Mouse (Mus musculus): Measurements from ENCODE around the gene Dnajc17. TPM values are rescaled to one million over a fixed set of nuclear protein-coding genes. Genes with fewer than 3 reads are reported as not detected.

The Dnajc17 gene
- total RNA-seq, 2 experiments from 2014 or later: 8.4 to 24.7 TPM

- peak; percentile 91 for ATAC-seq (replicated peaks; ENCODE audit: low FRiP score, poor library complexity, severe bottlenecking)
Measured at GRCm38 (mm10) chr2:119166901-119167865, 41.4 kb downstream of the Dnajc17 start, which contains the start of gene Gchfr. Gene Gchfr, plus strand, starts transcription at chr2:119167773.

- no peak for ATAC-seq (replicated peaks; ENCODE audit: low FRiP score, poor library complexity, severe bottlenecking)
Measured at GRCm38 (mm10) chr2:119165401-119165800, 43.2 kb downstream of the Dnajc17 start.

- no peak for ATAC-seq (replicated peaks; ENCODE audit: low FRiP score, poor library complexity, severe bottlenecking)
Measured at GRCm38 (mm10) chr2:119163999-119164398, 44.6 kb downstream of the Dnajc17 start.

DNA sequence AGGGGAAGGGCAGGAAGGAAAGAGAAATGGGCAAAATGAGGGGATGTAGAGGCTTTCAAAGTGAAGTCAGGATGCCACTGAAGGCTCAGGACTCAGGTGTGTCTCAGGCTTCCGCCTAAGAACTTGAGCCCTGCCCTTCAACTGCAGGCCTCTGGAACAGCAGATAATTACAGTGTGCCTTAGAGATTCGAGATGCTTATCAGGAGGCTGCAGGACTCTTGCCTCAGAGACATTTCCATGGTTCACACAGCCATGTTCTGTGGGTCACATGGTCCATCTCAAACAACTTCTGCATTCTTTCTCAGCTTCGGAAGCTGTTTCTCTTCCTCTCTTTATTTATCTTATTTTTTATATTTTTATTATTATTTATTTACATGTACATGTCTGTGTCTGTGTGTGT lies 45.5 kb downstream of the Dnajc17 start:
- no peak for ATAC-seq (replicated peaks; ENCODE audit: low FRiP score, poor library complexity, severe bottlenecking)

- no peak for ATAC-seq (replicated peaks; ENCODE audit: low FRiP score, poor library complexity, severe bottlenecking)
Measured at GRCm38 (mm10) chr2:119161247-119161646, 47.3 kb downstream of the Dnajc17 start.

DNA sequence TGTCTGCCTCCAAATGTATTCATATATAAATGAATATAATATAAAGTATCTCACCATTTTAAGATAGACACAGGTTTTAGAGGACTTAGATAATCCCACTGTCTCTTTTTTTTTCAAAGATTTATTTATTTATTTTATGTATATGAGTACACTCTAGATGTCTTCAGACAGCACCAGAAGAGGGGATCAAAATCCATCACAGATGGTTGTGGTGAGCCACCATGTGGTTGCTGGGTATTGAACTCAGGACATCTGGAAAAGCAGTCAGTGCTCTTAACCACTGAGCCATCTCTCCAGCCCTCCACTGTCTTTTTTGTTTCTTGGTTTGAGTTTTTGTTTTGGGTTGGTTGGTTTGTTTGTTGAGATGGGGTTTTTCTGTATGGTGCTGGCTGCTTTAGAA lies 50.8 kb downstream of the Dnajc17 start:
- ATAC-seq (replicated peaks; ENCODE audit: low FRiP score, poor library complexity, severe bottlenecking): no peak

GRCm38 (mm10) chr2:119156681-119157572 lies 51.7 kb downstream of the Dnajc17 start, which contains the start of gene Rmdn3:
Gene Rmdn3, minus strand, starts transcription at chr2:119157034.
- ATAC-seq (replicated peaks; ENCODE audit: low FRiP score, poor library complexity, severe bottlenecking): peak; percentile 85

DNA sequence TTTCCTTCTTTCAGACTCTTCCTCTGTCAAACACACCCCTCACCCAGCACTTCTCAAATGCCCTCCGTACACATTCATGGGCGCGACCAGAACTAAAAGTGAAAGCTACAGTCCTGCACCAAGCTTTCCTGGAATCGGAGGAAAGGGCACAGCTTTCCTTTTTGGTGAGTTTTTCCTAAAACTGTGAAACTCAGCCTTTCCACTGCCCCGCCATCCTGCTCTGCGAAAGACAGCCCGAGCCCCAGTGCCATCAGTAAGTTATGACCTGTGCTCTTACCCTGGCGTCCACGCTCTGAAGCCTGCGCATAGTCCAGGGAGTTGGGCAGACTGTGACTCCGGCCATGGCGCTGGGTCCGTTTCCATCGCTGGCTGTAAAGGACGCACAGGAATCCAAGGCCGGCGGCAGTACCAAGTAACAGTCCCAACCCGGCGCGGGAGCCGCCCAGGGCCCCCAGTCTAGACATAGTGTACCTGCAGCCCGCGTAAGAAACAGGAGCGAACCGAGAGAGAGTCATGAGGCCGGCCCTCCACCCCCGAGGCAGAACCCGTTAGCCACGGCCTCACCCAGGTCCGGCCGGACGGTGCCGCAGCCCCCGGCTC lies 52.4 kb downstream of the Dnajc17 start:
- 0 out of 2 replicates have a peak, but pooled peaks have one; percentile 20 for ATAC-seq (replicated peaks; ENCODE audit: low FRiP score, poor library complexity, severe bottlenecking)

- ATAC-seq (replicated peaks; ENCODE audit: low FRiP score, poor library complexity, severe bottlenecking): peak; percentile 84
Measured at GRCm38 (mm10) chr2:119155388-119155787, 53.2 kb downstream of the Dnajc17 start.

DNA sequence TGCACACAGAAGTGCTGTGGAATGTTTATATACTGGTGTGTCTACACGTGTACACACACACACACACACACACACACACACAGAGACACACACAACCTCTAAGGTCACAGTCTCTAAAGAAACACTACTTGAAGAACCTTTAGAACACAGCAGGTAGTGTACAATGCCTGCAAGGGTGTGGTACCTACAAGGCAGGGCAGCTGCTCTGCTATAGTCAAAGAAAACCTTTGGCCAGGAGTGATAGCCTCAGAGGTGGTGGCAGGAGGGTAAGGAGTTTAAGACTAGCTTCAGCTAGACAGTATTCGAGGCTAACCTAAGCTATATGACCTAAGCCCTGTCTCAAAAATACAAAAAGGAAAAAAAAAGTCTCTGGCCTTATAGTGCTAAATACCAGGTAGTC lies 53.9 kb downstream of the Dnajc17 start:
- no peak for ATAC-seq (replicated peaks; ENCODE audit: low FRiP score, poor library complexity, severe bottlenecking)

GRCm38 (mm10) chr2:119152255-119152654 lies 56.3 kb downstream of the Dnajc17 start:
- ATAC-seq (replicated peaks; ENCODE audit: low FRiP score, poor library complexity, severe bottlenecking): no peak

DNA sequence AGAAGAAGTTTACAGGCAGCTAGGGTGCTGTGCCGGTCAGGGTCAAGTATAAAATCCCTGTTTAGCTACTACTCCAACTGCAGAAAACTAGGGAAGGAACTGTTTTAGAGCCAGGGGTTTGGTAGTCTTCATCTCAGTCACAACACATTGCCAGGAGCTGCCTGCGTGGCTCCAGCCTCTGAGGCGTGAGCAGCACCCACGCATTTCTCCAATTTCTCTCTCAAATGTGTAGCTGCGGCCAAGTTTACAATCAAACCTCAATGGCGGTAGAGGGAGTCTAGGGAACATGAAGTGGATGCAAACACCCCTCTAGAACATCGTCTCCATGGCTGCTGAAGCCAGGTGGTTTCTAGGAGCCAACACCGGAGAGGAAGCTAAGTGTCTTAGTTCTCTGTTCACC lies 60.8 kb downstream of the Dnajc17 start:
- no peak for ATAC-seq (replicated peaks; ENCODE audit: low FRiP score, poor library complexity, severe bottlenecking)

- no peak for ATAC-seq (replicated peaks; ENCODE audit: low FRiP score, poor library complexity, severe bottlenecking)
Measured at GRCm38 (mm10) chr2:119147160-119147678, 61.4 kb downstream of the Dnajc17 start.

DNA sequence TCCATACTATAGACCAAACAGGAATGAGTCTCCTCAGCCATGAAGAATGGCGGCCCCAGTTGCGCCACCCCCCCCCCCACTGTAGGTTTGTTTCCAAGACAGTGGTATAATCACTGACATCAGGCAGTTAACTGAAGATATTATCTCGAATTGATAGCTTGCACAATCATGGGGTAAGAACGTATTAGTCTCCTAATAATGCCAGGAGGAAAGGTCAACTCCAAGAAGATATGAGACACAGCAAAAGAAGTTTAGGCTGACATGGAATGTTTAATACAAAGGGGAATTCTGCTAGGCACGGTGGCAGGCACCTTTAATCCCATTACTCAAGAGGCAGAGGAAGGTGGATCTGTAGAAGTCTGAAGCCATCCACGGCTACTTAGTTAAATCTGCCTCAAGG lies 62.2 kb downstream of the Dnajc17 start:
- no peak for ATAC-seq (replicated peaks; ENCODE audit: low FRiP score, poor library complexity, severe bottlenecking)

DNA sequence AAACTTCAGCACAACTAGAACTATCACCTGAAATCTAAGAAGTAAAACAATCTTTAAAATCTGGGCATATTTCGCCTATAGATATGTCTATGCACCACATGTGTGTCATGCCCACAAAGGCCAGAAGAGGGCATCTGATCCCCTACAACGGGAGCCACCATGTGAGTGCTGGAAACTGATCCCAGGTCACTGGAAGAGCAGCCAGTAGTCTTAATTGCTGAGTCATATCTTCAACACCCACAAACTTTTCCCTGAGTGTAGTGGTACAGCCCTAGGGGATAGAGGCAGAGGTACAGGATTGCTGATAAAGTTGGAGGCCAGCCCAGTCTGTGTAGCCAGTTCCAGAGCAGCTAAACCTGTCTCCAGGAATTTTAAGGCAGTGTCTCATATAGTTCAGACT lies 63.4 kb downstream of the Dnajc17 start:
- peak; percentile 37; the same call in 1 of the 2 replicates for ATAC-seq (replicated peaks; ENCODE audit: low FRiP score, poor library complexity, severe bottlenecking)

GRCm38 (mm10) chr2:119136346-119136898 lies 72.2 kb downstream of the Dnajc17 start:
- peak; percentile 95 for ATAC-seq (replicated peaks; ENCODE audit: low FRiP score, poor library complexity, severe bottlenecking)

Data from erythroid progenitor cell, adult 5-6 weeks (primary cell).